Mouse (Mus musculus) limb, embryonic 13.5 days (tissue): ENCODE results near the gene Parp2. TPM values are rescaled to one million over a fixed set of nuclear protein-coding genes. Genes with fewer than 3 reads are reported as not detected.
"Not testable (repeated sequence)": the region's sequence is repeated elsewhere in the genome, so short reads cannot be mapped to it uniquely, and the experiment has no call there.

ENCODE experiments used
- ATAC-seq: fragments of 200-750 bp; cut with Nextera tagmentation; 2 replicates; pipeline ENCODE4 v1.8.0; 2017; ENCODE audit warnings: low read depth, moderate number of reproducible peaks, moderate TSS enrichment; ENCODE audit not compliant: low FRiP score
- H3K27ac ChIP-seq: fragments of 300-500 bp; sonication (generic); 2 replicates; pipeline ENCODE4 v1.5.1; 2015; ENCODE audit warnings: inconsistent platforms, mild to moderate bottlenecking, moderate library complexity
- H3K27me3 ChIP-seq: fragments of 300-500 bp; sonication (generic); 2 replicates; pipeline ENCODE4 v1.6.1; 2015; ENCODE audit warnings: mild to moderate bottlenecking, inconsistent platforms
- H3K36me3 ChIP-seq: fragments of 300-500 bp; sonication (generic); 2 replicates; pipeline ENCODE4 v1.6.1; 2015; ENCODE audit warnings: inconsistent platforms, mild to moderate bottlenecking, moderate library complexity
- H3K4me1 ChIP-seq: fragments of 300-500 bp; sonication (generic); 2 replicates; pipeline ENCODE4 v1.6.1; 2015; ENCODE audit warnings: inconsistent platforms
- H3K4me2 ChIP-seq: fragments of 300-500 bp; sonication (generic); replicated peaks from 2 replicates; pipeline ENCODE4 v1.6.1; 2015; ENCODE audit warnings: inconsistent platforms, mild to moderate bottlenecking, moderate library complexity
- H3K4me3 ChIP-seq: fragments of 300-500 bp; sonication (generic); 2 replicates; pipeline ENCODE4 v1.5.1; 2015; ENCODE audit warnings: moderate library complexity, mild to moderate bottlenecking, inconsistent platforms
- H3K9ac ChIP-seq: fragments of 300-500 bp; sonication (generic); 2 replicates; pipeline ENCODE4 v1.6.1; 2015; ENCODE audit warnings: mild to moderate bottlenecking, inconsistent platforms
- H3K9me3 ChIP-seq: fragments of 300-500 bp; sonication (generic); 2 replicates; pipeline ENCODE4 v1.6.1; 2016; ENCODE audit warnings: inconsistent platforms
- WGBS: fragments of 180-500 bp; shearing (Covaris S2); methylation state at CpG from one replicate; pipeline ENCODE4 v1.1.7; 2015; 5-methylcytosine and 5-hydroxymethylcytosine counted together
- polyA plus RNA-seq: library from polyadenylated mRNA; unstranded; fragments of >200 nt; fragmentation: Nextera tagmentation; extraction: Ambion mirVana; gene quantifications from 2 replicates; pipeline ENCODE4 v1.2.1, GENCODE M21; 2015

Gene Parp2
- polyA plus RNA-seq, 1 experiment from 2014 or later, result 67.9 TPM

DNA sequence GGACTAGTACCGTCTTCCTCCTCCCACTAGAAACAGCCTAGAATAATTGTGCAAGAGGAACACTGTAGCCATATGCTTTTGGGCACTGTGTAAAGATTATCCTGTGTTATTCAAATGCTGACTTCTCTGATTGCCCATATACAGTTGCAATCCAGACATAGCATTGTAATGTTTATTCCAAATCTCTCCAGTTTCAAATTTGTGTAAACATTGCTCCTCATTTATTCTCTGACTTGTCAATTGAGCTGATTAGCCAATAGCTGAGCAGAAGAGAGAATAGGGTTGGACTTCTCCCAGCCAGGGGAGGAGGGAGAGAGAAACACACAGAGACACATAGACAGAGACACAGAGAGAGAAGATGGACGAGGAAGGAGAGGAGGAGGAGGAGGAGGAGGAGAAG, 26.8 kb downstream of the Parp2 start:
- Histone ChIP-seq H3K36me3 (peaks cover 14% of the 10 kb centered on the region), H3K27ac (no peak overlapping the region), H3K4me3 (no peak overlapping the region), H3K4me2 (no peak overlapping the region), H3K27me3 (no peaks in the 10 kb centered on the region), H3K9me3 (no peaks in the 10 kb centered on the region), H3K4me1 (no peaks in the 10 kb centered on the region), H3K9ac (no peak overlapping the region)
- WGBS, result 55% methylated on average over 2 of the region's 2 CpGs
- no peak for ATAC-seq

DNA sequence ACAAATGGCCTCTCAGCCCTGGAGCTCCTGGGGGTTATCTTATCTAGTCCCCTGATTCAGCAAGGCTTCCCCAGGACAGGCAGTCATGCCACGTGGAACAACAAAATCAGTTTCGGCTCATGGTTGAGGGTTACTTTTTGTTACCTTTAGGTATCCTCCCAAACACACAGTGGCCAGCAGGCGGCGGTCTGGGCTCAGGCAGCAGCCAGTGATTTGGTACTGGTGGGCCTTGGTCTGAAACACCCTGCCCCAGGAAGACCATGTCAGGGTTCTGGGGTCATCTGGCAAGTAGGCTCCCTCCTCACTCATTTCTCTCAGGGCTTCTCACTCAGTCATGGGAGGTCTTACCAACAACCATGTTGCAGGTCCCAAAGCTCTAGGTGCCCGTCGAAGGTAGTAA, 29.6 kb downstream of the Parp2 start:
- Histone ChIP-seq H3K36me3 (peaks cover 19% of the 10 kb centered on the region), H3K4me2 (no peak overlapping the region), H3K4me3 (no peak overlapping the region), H3K27ac (no peak overlapping the region), H3K9me3 (no peaks in the 10 kb centered on the region), H3K27me3 (no peaks in the 10 kb centered on the region), H3K4me1 (no peaks in the 10 kb centered on the region), H3K9ac (no peak overlapping the region)
- ATAC-seq, result no peak
- WGBS, result 74% methylated on average over 6 of the region's 6 CpGs

- no peaks in the 10 kb centered on the region for H3K9me3 ChIP-seq
- H3K36me3 ChIP-seq, result peaks cover 36% of the 10 kb centered on the region
- no peak overlapping the region for H3K4me3 ChIP-seq
- H3K4me1 ChIP-seq, result no peaks in the 10 kb centered on the region
- H3K4me2 ChIP-seq, result no peak overlapping the region
- WGBS, result 86% methylated on average over 5 of the region's 5 CpGs
- ATAC-seq, result no peak
- no peak overlapping the region for H3K27ac ChIP-seq
- H3K9ac ChIP-seq, result no peak overlapping the region
- H3K27me3 ChIP-seq, result no peaks in the 10 kb centered on the region
Measured at GRCm38 (mm10) chr14:50855788-50856187, 48.1 kb downstream of the Parp2 start.

DNA sequence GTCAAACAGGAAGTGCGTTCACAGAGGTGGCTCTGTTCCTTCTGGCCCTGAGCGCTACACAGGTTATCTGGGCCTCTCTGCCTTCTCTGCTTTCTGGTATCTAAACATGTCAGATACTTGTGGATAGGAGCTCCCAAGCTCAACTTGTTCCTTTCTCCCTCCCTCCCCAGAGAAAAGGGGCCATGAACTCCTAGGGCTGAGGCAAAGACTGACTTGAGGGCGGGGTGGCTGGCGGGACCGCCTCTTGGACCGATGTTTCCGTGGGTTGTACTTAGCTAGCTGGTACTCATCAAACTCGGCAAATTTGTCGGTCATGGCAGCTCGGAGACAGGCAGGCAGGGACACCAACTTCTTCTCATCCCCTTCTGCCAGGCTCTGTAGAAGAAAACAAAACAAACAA, 55.0 kb downstream of the Parp2 start:
- Histone ChIP-seq H3K4me2 (no peak overlapping the region), H3K4me1 (no peaks in the 10 kb centered on the region), H3K36me3 (peaks cover 25% of the 10 kb centered on the region), H3K27ac (no peak overlapping the region), H3K4me3 (no peak overlapping the region), H3K27me3 (no peaks in the 10 kb centered on the region), H3K9ac (no peak overlapping the region), H3K9me3 (no peaks in the 10 kb centered on the region)
- ATAC-seq, result no peak
- 92% methylated on average over 10 of the region's 10 CpGs for WGBS

DNA sequence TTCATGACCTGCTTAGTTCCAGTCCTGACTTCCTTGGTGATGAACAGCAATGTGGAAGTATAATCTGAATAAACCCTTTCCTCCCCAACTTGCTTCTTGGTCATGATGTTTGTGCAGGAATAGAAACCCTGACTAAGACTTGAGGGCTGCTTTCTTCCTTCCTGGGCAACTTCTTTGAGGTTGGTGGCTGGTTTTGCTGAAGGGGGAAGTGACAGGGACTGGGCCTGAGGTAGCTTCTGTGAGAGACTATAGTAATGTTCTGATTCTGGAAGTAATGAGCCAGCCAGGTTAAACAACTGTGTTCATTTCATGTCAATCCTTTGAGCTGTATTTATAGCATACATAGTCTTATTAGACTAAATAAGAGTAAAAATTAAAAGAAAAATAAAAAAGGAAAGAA, 57.4 kb downstream of the Parp2 start:
- ATAC-seq, H3K4me1 ChIP-seq, H3K4me2 ChIP-seq, H3K27me3 ChIP-seq, H3K9ac ChIP-seq, H3K27ac ChIP-seq, H3K9me3 ChIP-seq, H3K4me3 ChIP-seq: not testable (repeated sequence)
- H3K36me3 ChIP-seq, result peaks cover 18% of the 10 kb centered on the region

- Histone ChIP-seq H3K27ac (no peak overlapping the region), H3K4me3 (no peak overlapping the region), H3K36me3 (peaks cover 7% of the 10 kb centered on the region; the same call in 1 of the 2 replicates), H3K9ac (no peak overlapping the region), H3K4me1 (0 out of 2 replicates have a peak, but pooled peaks cover 5% of the 10 kb centered on the region), H3K4me2 (no peak overlapping the region), H3K9me3 (no peaks in the 10 kb centered on the region), H3K27me3 (no peaks in the 10 kb centered on the region)
- 92% methylated on average over 3 of the region's 3 CpGs for WGBS
- ATAC-seq, result no peak
Measured at GRCm38 (mm10) chr14:50866966-50867365, 59.3 kb downstream of the Parp2 start.

DNA sequence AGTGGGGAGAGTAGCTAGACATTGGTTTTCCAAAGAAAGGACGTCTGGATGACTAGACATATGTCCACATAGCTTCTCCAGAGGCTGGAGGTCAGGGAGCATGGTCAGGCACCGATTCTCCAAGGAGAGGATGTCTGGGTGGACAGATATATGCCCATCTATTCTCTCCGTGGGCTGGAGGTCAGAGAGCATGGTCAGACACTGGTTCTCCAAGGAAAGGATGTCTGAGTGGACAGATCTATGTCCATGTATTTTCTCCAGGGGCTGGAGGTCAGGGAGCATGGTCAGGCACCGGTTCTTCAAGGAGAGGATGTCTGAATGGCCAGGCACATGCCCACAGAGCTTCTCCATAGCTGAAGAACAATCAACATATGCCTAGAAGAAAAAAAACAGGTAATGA, 60.6 kb downstream of the Parp2 start:
- Histone ChIP-seq H3K9me3 (no peaks in the 10 kb centered on the region), H3K36me3 (no peaks in the 10 kb centered on the region), H3K4me3 (no peak overlapping the region), H3K27me3 (no peaks in the 10 kb centered on the region), H3K27ac (no peak overlapping the region), H3K4me1 (0 out of 2 replicates have a peak, but pooled peaks cover 5% of the 10 kb centered on the region), H3K9ac (no peak overlapping the region), H3K4me2 (no peak overlapping the region)
- 76% methylated on average over 4 of the region's 4 CpGs for WGBS
- ATAC-seq, result no peak

- no peaks in the 10 kb centered on the region for H3K27me3 ChIP-seq
- H3K4me1 ChIP-seq, result 0 out of 2 replicates have a peak, but pooled peaks cover 5% of the 10 kb centered on the region
- H3K9me3 ChIP-seq, result no peaks in the 10 kb centered on the region
- 84% methylated on average over 5 of the region's 5 CpGs for WGBS
- no peak overlapping the region for H3K4me3 ChIP-seq
- H3K27ac ChIP-seq, result no peak overlapping the region
- no peaks in the 10 kb centered on the region for H3K36me3 ChIP-seq
- no peak overlapping the region for H3K9ac ChIP-seq
- H3K4me2 ChIP-seq, result no peak overlapping the region
- ATAC-seq, result no peak
Measured at GRCm38 (mm10) chr14:50868656-50869055, 61.0 kb downstream of the Parp2 start.

DNA sequence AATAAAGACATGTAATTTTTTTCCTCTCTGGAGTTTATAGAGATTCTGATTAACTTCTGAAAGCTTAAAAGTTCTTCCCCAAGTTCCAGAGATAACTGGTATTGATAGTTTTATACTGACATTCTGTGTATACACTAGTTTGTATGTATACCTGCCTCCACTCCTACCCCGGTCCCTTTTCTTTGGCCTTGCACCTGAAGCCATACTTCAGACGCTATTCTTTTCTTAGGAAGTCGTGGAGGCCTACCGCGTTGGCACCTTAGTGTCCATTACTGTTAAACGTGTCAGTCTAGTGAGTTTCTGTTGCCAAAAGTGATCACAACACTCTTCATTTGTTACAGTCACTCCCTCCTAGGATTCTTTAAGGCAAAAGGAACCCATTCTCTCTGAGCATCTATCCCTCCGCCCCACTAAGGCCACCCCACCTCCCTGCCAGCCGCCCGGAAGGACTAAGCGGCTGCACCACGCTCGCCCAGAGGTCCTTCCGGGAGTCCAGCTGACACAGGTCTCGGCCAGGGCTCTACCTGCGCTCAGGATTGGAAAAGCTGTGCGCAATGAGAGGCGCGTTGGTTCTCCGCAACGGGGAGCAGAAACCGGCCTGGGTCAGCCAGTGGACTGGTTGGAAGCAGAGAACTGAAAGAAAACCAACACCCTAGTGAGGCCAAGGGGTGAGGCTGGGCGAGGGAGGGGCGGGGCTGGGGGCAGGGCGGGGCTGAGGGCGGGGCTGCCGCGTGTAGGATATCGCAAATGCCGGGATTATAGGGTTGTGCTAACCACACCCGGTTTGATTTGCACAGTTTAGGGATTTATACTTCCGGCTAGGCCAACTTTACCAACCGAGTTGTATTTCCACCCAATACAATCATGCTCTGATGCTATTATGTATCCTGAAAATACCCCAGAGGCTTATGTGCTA, 62.5 kb downstream of the Parp2 start, which contains the start of gene Tep1:
Tep1 (minus strand) TSS at position 672 of the 916 bp plus-strand sequence.
- Histone ChIP-seq H3K36me3 (no peaks in the 10 kb centered on the region), H3K4me1 (0 out of 2 replicates have a peak, but pooled peaks cover 5% of the 10 kb centered on the region), H3K27me3 (no peaks in the 10 kb centered on the region), H3K9ac (peak within 1 kb of the TSS; percentile 69), H3K9me3 (no peaks in the 10 kb centered on the region), H3K4me2 (peak within 1 kb of the TSS; percentile 77), H3K4me3 (peak within 1 kb of the TSS; percentile 56), H3K27ac (peak within 1 kb of the TSS; percentile 79)
- peak; percentile 89 for ATAC-seq
- 7% methylated on average over 32 of the region's 32 CpGs for WGBS

GRCm38 (mm10) chr14:50870805-50871143, 63.1 kb downstream of the Parp2 start:
- no peak overlapping the region; the same call in 1 of the 2 replicates for H3K27ac ChIP-seq
- H3K27me3 ChIP-seq, result no peaks in the 10 kb centered on the region
- peak overlapping the region; percentile 56 for H3K4me3 ChIP-seq
- WGBS, result 18% methylated on average over 5 of the region's 5 CpGs
- H3K36me3 ChIP-seq, result no peaks in the 10 kb centered on the region
- H3K4me2 ChIP-seq, result peak overlapping the region; percentile 77
- peak overlapping the region; percentile 69; the same call in 1 of the 2 replicates for H3K9ac ChIP-seq
- H3K4me1 ChIP-seq, result 0 out of 2 replicates have a peak, but pooled peaks cover 5% of the 10 kb centered on the region
- no peak for ATAC-seq
- no peaks in the 10 kb centered on the region for H3K9me3 ChIP-seq
